Mouse (Mus musculus) embryonic fibroblast, embryonic 13.5 days (primary cell): ENCODE data around the gene Dffa.

ENCODE experiments used
- CTCF ChIP-seq: IDR thresholded peaks from 2 replicates; pipeline ENCODE4 v1.5.1; 2011; ENCODE audit warnings: mild to moderate bottlenecking, control low read depth, low read length, moderate library complexity, borderline replicate concordance; ENCODE audit not compliant: insufficient read depth
- POLR2A ChIP-seq: IDR thresholded peaks from 2 replicates; pipeline ENCODE4 v1.6.1; 2011; ENCODE audit warnings: low read depth, mild to moderate bottlenecking, control low read depth, low read length, moderate library complexity

DNA sequence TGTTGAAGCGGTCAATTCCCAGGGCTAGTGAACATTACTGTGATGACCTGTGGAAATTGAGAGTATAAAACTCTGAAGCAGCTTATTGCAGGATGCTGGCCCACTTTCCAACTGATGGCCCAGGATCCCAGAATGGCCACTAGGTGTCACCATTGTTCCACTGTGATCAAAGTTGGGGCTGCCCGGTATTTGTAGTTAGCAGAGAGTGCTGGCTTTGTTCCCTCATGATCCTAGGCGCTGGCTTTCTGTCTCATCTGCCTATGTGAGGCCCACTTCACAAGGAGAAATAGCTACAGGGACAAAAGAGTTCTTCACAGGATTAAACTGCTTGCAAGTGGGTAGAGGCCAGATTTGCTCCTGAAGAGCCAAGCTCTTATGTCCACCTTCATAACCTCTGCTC, 40.5 kb downstream of the Dffa start:
- TF ChIP-seq POLR2A, result no peak
- TF ChIP-seq CTCF, result peak; percentile 70; the same call in 1 of the 2 replicates
